Mouse (Mus musculus): ENCODE measurements around the gene 2010111I01Rik.

Gene 2010111I01Rik

GRCm38 (mm10) chr13:63151028-63151738, 186.5 kb downstream of the 2010111I01Rik start:
- no peak for DNase-seq (ENCODE audit: low spot score)

- no peak for DNase-seq (ENCODE audit: low spot score)
These were observed 187.8 kb downstream of the 2010111I01Rik start for GRCm38 (mm10) chr13:63152498-63152897.

GRCm38 (mm10) chr13:63153397-63153796, 188.7 kb downstream of the 2010111I01Rik start:
- no peak for DNase-seq (ENCODE audit: low spot score)

GRCm38 (mm10) chr13:63154851-63155571, 190.3 kb downstream of the 2010111I01Rik start:
- DNase-seq (ENCODE audit: low spot score): no peak

GRCm38 (mm10) chr13:63156264-63156663, 191.6 kb downstream of the 2010111I01Rik start:
- no peak for DNase-seq (ENCODE audit: low spot score)

- peak; percentile 69 for DNase-seq (ENCODE audit: low spot score)
These were observed 205.8 kb downstream of the 2010111I01Rik start for GRCm38 (mm10) chr13:63170282-63171073.

GRCm38 (mm10) chr13:63171347-63172096, 206.8 kb downstream of the 2010111I01Rik start:
- DNase-seq (ENCODE audit: low spot score): peak; percentile 74

GRCm38 (mm10) chr13:63172097-63172445, 207.4 kb downstream of the 2010111I01Rik start:
- DNase-seq (ENCODE audit: low spot score): no peak

GRCm38 (mm10) chr13:63174252-63175020, 209.7 kb downstream of the 2010111I01Rik start:
- DNase-seq (ENCODE audit: low spot score): no peak

- no peak for DNase-seq (ENCODE audit: low spot score)
These were observed 211.4 kb downstream of the 2010111I01Rik start for GRCm38 (mm10) chr13:63176131-63176530.

- no peak for DNase-seq (ENCODE audit: low spot score)
These were observed 212.5 kb downstream of the 2010111I01Rik start for GRCm38 (mm10) chr13:63177232-63177631.

- DNase-seq (ENCODE audit: low spot score): no peak
These were observed 216.0 kb downstream of the 2010111I01Rik start for GRCm38 (mm10) chr13:63180641-63181235.

GRCm38 (mm10) chr13:63184946-63185345, 220.3 kb downstream of the 2010111I01Rik start:
- DNase-seq (ENCODE audit: low spot score): peak; percentile 42

- DNase-seq (ENCODE audit: low spot score): no peak
These were observed 221.5 kb downstream of the 2010111I01Rik start for GRCm38 (mm10) chr13:63186217-63186616.

- DNase-seq (ENCODE audit: low spot score): no peak
These were observed 221.9 kb downstream of the 2010111I01Rik start for GRCm38 (mm10) chr13:63186642-63187041.

GRCm38 (mm10) chr13:63187145-63188143, 222.8 kb downstream of the 2010111I01Rik start:
- DNase-seq (ENCODE audit: low spot score): peak; percentile 41

- no peak for DNase-seq (ENCODE audit: low spot score)
These were observed 223.6 kb downstream of the 2010111I01Rik start for GRCm38 (mm10) chr13:63188306-63188705.

- no peak for DNase-seq (ENCODE audit: low spot score)
These were observed 224.1 kb downstream of the 2010111I01Rik start for GRCm38 (mm10) chr13:63188811-63189210.

- DNase-seq (ENCODE audit: low spot score): no peak
These were observed 228.7 kb downstream of the 2010111I01Rik start for GRCm38 (mm10) chr13:63193423-63193822.
